Mouse (Mus musculus) spleen, embryonic (tissue): ENCODE results near the gene Sys1.

Source experiments
- CTCF ChIA-PET: fragments of 350-600 bp; sonication (Branson Sonifier 250); formaldehyde crosslinking; loops from one replicate; lab custom pipeline; 2022; lab: Charles Lee

The Sys1 gene

DNA sequence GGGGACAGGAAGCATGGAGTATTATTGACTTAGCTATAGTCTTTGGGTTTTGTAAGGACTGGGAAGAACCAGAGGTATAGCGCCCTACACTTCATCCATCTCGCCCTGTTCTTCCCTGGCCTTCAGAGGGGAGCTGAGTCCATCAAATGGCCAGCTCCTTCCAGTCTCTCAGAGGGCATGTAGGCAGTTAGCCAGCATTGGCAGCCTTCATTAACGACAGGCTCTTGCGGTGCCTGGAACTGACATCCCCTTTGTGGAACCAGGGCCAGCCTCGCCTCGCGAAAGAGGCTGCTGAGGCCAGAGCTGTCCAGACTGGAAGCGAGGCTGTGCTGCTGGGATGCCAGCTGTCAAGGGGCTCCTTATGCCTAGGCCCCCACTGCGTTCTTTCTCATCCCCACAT lies 31.0 kb downstream of the Sys1 start:
- CTCF ChIA-PET = no interaction called here

DNA sequence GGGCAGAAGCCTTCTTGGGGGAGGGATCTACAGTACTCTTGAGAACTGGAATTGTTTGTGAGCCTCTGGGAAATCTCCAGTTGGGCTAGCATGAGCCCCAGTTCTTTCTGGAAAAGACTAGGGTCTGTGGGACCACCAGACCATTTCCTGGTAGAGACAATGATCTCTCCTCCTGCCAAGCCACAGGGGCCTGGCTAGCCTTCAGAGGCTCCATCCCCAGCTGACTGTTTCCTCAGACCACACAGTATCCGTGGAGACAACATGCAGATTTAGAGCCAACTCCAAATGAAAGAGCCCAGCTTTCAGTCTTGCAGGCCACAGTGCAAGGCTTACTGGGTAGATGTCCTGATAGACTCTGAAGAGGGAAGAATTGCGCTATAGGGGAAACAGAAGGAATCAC lies 37.4 kb downstream of the Sys1 start:
- CTCF ChIA-PET = no interaction called here

DNA sequence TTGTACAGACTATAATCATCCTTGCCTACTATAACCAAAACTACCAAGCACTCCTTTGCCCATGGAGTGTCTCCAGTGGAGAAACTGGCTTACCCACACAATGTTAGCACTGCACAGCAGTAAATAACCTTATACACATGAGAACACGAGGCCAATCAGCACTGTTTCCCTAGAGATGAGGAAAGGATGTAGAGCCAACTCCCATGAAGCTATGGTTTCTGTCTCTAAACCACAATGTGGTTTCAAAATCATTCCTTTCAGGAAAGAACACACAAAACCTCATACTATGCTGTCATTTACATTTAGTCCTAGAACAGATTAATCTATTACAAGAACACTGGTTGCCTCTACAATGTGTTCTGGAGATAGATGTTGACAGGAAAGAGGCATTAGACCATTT lies 39.6 kb downstream of the Sys1 start:
- CTCF ChIA-PET = interaction anchor here (0.6 kb wide), 1 partner anchor 104 kb away, joined by 6 read pairs; no protein-coding TSS in a partner anchor

DNA sequence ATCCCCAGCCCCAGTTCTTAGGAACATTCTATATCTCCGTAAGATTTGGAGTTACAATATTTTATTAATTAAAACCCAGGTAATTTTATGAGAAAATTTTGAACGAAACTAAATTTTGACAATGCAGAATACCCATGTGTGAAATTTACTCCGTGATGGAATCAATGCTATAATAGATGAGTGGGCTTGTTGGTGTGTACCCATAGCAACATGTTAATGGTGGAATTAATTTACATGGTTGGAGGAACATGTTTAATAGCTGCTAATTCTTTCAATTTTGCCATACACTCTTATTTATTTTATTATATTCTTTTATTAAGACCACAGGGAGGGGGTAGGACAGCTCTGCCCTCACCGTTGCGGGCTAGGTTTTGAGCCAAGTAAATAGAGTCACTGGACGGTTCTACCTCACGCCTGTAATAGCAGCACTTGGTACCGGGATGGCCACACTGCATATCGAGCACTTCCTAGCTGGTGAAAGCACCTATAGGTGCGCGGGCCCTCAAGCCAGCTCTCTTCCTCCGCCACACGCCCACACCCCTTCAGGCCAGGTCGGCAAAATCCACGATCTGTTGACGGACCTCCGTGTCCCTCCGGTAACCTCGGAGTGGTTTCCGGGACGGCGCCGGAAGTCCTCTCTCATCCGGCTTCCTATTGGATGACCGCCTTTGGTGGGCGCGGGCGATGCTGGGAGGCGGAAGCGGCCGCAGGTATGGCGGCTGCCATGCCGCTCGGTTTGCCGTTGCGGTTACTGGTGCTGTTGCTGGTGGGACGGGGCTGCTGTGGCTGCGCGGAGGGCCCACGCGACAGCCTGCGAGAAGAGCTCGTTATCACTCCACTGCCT lies 40.3 kb downstream of the Sys1 start, which contains the start of gene Pigt:
TSS of gene Pigt (plus strand) at position 674 of the 844 bp plus-strand sequence.
- CTCF ChIA-PET = interaction anchor here (0.6 to 1.1 kb wide), 4 partner anchors 25 to 105 kb away, joined by 3 to 7 read pairs (median 4); no protein-coding TSS in a partner anchor

DNA sequence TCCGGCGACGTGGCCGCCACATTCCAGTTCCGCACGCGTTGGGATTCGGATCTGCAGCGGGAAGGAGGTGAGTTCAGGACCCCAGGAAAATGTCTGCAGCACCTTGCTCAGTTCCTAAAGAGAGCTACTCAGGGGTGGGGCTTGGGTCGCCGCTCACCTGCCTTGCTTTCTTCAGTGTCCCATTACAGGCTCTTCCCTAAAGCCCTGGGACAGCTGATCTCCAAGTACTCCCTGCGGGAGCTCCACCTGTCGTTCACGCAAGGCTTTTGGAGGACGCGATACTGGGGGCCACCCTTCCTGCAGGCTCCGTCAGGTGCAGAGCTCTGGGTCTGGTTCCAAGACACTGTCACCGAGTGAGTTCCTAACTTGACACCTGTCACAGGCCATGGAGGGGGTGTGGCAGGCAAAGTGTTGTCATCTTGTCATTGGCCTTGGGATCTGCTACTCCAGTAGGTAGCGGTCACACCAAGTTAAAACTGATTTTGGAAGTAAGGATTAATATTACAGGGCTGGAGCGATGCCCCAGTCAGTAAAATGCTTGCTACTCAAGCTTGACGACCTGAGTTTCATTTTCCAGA lies 41.0 kb downstream of the Sys1 start:
- CTCF ChIA-PET = interaction anchor here (0.5 to 1.1 kb wide), 3 partner anchors 24 to 254 kb away, joined by 3 read pairs; no protein-coding TSS in a partner anchor

DNA sequence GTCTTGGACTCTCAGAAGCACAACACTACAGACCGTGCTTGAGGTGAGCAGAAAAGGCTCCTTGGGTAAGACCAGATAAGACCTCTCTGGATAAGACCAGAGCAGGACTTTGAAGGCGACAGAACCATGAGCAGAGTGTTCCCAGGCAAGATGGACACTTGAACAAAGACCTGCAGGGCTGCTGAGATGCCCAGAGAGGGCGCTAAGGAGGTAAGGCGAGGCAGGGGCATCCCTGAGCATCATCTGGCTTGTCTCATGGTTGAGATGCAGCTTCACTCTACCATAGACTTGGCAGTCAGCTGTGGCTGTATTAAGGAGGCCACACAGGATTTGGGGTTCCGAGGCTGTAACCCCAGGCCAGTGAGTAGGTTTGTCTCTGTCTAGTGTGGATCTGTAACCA lies 42.6 kb downstream of the Sys1 start:
- CTCF ChIA-PET = no interaction called here

DNA sequence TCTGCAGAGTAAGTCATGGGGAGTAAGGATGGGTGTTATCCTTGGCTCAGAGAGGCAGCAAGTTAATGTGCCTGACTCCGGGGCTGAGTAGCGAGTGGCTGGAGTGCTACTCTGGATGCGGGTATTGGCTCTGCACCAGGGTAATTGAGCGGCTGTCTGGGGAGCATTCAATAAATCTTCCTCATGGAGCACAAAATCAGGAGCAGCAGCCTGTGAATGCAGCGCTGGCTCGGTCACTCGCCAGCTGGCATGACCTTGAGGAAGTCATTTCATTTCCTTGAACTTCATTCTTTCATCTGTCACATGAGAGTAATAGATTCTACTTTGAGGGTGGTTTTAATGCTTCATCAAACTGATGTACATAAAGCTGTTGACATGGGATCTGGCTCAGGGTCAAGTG lies 43.7 kb downstream of the Sys1 start:
- CTCF ChIA-PET = no interaction called here

DNA sequence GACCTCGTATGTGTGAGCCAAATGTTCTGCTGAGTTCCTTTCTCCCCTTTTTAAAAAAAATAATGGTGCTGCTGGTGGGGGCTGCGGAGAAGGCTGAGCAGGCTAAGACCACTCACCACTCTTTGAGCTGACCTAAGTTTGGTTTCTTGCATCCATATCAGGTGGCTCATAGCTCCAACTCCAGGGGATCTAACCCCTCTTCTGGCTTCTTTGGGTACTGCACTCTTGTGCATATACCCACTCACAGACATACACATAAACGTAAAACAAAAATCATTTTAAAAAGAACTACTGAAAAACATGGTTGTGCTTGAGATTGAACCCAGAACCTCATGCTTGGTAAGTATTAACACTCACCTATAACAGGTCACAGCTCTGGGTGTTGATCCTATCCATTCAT lies 48.2 kb downstream of the Sys1 start:
- CTCF ChIA-PET = no interaction called here

DNA sequence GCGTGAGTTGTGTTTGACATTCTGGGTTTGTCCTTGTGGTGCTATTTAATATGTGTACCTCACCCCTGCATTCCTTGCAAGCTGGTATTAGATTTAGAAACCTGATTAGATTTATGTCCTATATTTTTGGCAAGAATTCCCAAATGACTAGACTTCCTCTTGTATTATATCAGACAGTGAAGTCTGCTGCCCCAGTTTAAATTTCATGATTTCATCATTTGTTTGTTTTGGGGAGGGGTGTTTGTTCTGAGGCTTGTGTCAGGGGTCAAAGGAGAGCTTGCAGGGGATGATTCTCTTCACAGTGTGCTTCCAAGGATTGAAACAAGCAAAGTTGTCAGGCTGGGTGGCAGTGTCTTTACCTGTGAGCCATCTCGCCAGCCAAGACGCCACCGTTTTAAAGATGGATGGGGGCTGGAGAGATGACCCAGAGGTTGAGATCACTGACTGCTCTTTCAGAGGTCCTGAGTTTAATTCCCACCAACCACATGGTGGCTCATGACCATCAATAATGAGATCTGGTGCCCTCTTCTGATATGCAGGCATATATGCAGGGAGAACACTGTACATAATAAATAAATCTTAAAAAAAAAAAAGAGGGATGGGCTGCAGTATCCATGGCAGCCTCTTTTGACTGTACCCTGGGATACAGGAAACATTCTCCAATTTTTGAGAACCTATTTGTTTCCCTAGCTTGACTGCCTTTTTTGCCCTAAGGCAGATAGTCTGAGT lies 49.0 kb downstream of the Sys1 start:
- CTCF ChIA-PET = no interaction called here

DNA sequence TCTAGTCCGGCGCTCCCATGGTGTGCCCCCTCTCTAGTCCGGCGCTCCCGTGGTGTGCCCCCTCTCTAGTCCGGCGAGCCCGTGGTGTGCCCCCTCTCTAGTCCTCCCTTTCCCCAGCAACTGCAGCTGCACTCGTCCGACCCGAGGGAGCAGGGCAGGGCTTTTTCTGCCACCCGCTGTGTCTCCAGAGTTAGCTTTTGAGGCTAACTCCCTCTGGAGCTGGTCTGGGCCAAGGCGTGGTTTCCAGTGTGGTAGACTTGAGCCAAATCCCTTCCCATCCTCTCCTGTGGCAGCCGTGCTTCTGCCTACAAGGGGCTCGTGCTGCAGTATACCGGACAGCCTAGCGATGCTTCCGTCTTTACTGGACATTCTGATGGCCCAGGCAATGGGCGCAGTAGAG lies 51.0 kb downstream of the Sys1 start:
- CTCF ChIA-PET = no interaction called here

DNA sequence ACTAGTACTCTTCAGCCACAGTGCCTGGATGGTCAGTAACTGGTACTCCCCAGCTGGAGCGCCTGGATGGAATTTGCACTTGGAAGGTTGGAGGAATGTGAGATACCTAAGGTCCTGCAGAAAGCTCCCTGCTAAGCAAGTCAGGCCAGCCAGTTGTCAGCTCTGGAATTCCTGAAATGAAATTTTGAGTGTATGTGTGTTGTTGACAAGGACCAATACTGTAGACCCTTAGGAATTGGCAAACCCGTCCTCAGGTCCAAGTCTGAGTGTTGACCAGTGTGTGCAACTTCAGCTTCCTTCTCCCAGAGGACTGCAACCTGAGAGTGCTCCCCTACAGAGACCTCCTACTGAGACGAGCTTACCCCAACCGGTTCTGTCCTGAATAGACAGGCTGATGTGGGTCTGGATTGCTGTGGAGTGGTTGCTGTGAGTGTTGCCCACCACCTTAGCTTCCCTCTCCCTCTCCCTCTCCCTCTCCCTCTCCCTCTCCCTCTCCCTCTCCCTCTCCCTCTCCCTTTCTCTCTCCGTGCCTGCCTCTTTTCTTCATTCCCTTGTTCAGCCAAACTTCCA lies 53.9 kb downstream of the Sys1 start:
- CTCF ChIA-PET = no interaction called here

DNA sequence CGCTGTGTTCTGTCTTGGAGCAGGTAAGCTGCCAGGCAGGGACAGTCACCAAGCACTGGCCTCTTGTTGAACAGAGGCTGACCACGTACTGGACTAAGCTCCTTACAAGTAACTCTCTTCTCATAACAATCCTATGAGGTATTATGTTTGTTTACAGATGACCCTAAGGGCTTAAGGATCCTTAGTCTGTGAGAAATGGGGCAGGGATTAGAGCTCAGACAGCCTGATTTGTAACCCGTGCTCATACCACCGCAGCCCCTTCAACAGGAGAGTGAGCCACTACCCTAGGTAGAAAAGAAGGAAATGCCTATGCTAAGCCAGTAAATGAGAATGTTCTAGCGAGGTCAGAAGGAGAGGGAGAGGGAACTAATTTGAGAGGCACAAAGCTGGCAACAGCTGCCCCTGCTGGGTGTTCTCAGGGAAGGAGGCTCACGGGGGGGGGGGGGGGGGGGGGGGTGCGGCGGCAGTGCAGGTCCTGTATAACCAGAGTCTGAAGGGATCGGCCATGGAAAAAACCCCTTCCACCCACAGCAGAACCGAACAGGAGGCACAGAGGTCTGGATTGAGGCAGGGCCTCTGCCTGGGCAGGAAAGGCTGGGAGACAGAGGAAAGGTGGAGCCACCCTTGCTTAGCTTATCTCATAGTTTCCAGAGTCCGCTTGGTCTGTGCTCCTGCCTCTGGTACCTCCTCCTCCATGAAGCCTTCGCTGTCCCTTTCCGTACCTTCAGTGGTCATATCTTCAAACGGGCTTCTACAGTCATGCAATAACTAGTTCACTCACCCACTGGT lies 55.6 kb downstream of the Sys1 start:
- CTCF ChIA-PET = interaction anchor here (0.6 kb wide), 1 partner anchor 1440 kb away, joined by 3 read pairs; no protein-coding TSS in a partner anchor

DNA sequence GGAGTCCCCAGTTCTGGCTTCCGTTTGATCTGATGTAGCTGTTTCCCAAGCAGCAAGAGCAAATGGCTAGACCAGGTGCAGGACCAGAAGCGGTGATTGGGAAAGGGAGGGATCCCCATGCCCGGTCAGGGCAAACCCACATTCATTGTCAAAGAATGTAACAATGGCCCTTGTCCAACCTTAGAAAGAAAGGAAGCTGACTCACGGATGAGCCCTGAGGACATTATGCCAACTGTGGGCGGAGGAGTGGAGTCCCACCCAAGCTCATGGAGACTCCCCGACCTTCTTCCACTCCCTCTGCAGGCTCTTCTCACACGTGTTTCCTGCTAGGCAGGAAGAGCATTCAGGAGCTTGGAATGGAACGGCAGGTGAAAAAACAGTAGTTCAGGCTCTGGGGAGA lies 56.6 kb downstream of the Sys1 start:
- CTCF ChIA-PET = no interaction called here

DNA sequence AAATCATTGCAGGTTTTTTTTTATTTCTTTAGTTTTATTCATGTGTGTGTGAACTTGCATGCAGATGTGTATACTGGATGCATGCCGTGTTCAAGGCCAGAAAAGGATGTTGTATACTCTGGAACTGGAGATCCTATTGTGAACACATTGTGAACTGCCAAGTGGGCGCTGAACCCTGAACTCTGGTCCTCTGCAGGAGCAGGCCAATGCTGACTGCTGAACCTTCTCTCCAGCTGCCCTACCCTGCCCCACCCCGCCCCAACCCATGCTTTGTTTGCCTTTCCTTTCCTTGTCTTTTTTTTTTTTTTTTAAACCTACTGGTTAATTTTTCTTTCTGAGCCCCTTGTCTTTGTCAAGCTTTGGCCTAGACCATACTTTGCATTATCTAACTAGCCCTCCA lies 58.2 kb downstream of the Sys1 start:
- CTCF ChIA-PET = no interaction called here

DNA sequence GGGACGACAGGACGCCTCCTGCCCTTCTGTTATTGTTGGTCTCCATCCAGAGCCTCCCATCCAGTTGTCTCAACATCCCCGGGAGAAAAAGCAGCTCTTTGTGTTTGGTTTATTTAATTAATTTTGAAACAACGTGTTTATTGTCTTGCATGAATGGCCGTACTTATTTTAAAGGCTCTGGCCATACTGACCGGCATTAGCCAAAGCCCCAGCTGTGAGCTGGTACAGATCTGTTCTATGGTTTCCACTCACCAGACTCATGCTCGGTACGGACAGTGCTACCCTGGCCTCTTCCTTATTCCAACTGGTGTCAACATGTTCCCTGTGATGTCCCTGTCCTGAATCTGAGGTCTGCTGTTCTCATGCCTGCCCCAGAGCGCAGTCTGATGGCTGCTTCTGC lies 59.1 kb downstream of the Sys1 start:
- CTCF ChIA-PET = interaction anchor here (0.5 kb wide), 1 partner anchor 99 kb away, joined by 4 read pairs; no protein-coding TSS in a partner anchor

DNA sequence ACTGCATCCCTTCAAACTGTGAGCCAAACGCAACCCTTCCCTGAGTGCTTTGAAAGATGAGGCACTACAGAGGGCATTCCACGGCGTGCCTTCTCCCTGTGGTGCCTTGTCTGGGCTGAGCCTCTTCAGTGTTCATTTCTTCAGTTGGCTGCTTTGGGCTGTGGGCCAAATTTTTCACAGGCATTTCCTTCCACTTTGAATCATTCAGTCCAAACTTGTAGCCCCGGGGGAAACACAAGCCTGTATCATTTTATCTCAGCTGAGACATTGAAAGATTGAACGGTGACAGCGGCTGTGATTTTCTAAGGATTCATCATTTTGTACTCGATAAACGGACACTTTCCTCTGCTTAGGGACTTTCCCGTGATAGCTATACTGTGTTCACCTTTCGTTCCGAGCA lies 59.8 kb downstream of the Sys1 start:
- CTCF ChIA-PET = interaction anchor here (2.6 kb wide), 1 partner anchor 15 kb away, joined by 9 read pairs; no protein-coding TSS in a partner anchor

DNA sequence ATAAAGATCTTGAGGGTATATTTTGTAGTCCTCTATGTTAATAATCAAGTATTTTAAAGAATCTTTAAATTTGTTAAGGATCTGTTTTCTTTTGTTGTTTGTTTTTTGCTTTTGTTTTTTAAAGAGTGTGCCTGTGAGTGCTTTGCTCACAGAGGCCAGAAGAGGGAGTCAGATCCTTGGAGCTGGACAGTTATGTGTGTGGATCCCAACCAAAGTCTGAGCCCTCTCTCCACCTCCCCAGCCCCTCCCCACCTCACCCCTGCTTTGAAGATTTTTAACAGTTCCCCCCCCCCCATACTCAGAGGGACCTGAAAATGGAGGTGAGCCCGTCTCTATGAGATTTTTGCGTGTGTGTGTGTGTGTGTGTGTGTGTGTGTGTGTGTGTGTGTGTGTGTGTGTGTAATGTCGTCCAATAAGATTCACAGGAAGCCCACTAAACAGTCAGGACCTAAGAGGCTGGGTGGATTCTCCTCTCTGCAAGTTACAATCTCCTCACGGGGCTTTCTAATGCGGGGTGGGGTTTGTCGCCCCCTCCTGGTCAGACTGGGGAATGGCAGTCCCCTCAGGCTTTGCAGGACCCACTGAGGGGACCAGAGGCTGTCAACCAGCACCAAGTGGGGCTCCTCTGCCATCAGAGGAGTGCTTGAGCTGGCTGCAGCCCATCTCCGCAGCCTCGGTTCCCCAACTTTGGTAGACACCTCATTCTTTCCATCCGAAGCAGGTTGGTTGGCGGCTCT lies 60.9 kb downstream of the Sys1 start:
- CTCF ChIA-PET = interaction anchor here (0.6 to 2.6 kb wide), 7 partner anchors 14 to 186 kb away, joined by 3 to 11 read pairs (median 4); partner anchors contain the start of gene Wfdc13

DNA sequence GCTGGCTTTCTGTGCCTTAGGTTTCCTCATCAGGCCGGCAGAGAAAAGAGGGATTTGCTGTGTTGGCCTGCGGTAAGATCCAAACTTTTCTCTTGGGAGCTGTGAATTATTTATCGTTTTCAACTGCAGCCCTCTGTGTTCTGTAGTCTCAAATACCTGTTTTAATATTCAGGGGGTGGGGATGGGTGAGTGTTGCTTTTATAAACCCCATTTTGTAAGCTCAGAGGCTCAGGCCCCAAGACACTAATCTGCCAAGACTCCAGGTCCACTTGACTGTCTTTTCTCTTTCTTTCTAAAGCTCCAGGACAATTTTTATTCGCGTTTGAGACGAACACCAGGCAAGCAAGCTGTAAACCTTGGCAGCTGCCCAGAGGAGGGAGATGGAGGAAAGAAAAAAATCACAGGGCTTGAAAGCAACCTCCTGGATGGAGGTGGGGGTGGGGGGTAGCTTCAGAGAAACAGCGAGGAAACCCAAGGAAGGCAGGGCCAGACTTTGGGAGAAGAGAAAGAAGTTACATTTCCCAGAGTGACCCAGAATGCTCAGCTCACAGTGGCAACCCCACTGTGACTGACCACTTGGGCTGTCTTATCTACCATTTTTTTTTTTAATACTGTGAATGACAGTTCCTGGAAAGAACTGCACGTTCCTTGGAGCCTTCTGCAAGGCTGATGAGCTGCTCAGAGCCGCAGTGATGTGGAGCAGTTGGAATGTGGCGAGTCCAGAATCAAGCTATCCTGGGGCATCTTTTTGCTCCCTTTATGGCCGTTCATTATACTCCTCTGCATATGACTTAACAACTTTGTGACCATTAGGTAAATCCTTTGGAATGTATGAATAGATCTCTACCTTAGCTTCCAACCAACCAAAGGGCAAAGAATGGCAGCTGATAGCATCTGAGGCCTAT lies 61.8 kb downstream of the Sys1 start:
- CTCF ChIA-PET = interaction anchor here (0.6 to 2.6 kb wide), 6 partner anchors 13 to 124 kb away, joined by 3 to 11 read pairs (median 4); no protein-coding TSS in a partner anchor

DNA sequence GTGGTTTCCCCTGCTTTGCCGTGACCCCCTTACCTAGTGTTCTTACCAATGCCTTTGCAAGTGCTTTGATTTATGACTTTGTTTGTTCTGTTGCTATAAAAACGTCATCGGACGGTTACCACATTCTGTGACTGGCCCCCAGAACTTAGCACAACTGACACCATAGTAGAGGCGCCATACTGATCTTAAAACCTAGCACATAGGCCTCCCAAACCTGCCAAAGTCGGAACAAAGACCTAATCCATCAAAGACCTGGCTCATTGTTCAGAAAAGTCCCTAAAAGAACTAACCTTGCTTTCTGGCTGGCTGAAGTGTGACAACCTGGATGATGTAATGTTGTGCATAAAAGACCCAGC lies 62.4 kb downstream of the Sys1 start:
- CTCF ChIA-PET = interaction anchor here (2.6 kb wide), 1 partner anchor 13 kb away, joined by 9 read pairs; no protein-coding TSS in a partner anchor
